In the genomic region with DNA sequence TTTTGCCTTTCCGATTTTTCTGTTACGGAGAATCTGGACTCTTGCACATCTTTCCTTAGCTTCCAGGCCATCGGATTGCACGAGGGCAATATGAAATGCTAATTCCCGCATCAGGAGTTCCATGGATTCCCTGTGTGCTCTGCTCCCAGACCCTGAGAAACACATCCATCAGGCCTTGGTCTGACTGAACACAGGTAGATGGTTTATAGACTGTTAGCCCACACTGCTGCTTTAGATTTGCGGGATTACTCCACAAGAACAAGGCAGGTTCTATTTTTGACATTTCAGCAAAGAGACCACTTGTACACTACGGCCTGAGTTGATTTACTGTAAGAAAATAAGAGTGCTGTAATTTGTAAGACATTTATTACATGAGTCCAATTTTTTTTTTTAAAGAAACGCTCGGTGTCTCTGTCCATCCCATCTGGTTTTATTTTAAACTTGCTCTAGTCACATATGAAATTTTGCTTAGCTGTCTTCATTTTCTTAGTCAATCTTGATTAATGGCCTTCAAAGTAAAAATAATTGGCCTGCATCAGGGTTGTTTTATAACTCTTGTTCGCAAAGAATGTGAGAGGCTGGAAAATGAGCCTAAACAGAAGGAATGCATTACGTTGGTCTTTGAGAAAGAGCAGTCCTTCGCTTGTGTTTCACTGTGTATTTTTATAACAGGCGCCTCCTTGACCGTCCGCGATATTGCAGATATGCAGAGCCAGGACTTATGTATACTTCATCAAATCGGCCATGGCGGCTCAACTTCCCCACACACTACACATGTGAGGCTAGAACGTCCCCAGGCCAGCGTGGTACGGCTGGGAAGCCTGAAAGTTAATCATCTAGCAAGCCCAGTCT, we compare ENCODE assay signal across 10 mouse cellular contexts.
A peak's percentile ranks its signal among the peaks of the same experiment; 100 is the strongest.
DNase-seq lines count a peak whose midpoint lies in the region; ATAC-seq lines count a peak whose summit lies in the region.
"Had no signal": no experiment of that assay in that cellular context is flagged by ENCODE, and none has a peak within 500 bp of the region (broad histone marks: within the 10 kb centered on the region; RNA-seq: fewer than 3 reads in every experiment).

No protein-coding gene starts in this region.

- H3K27ac ChIP-seq in heart, embryonic 15.5 days = peak overlapping the region; percentile 55
- peak overlapping the region; percentile 55 for H3K27ac ChIP-seq in limb, embryonic 15.5 days
- H3K27ac ChIP-seq in forebrain, embryonic 13.5 days = no peak overlapping the region

- H3K4me1 ChIP-seq in heart, embryonic 15.5 days (replicated peaks) = peaks cover 16% of the 10 kb centered on the region
- H3K4me1 ChIP-seq in limb, embryonic 15.5 days = peaks cover 12% of the 10 kb centered on the region
- H3K4me1 ChIP-seq in forebrain, embryonic 13.5 days = 0 out of 2 replicates have a peak, but pooled peaks cover 4% of the 10 kb centered on the region
- H3K4me1 ChIP-seq: megakaryocyte, embryonic 14.5 days had no signal

- 55% methylated on average over 21 of the region's 21 CpGs for WGBS in heart, embryonic 15.5 days
- 26% methylated on average over 21 of the region's 21 CpGs for WGBS in limb, embryonic 15.5 days
- WGBS in forebrain, embryonic 13.5 days = 90% methylated on average over 21 of the region's 21 CpGs

- H3K27me3 ChIP-seq in heart, embryonic 15.5 days = no peaks in the 10 kb centered on the region
- H3K27me3 ChIP-seq in limb, embryonic 15.5 days = no peaks in the 10 kb centered on the region
- H3K27me3 ChIP-seq in forebrain, embryonic 13.5 days = no peaks in the 10 kb centered on the region
- H3K27me3 ChIP-seq: megakaryocyte, embryonic 14.5 days had no signal

- no peaks in the 10 kb centered on the region for H3K36me3 ChIP-seq in heart, embryonic 15.5 days
- H3K36me3 ChIP-seq in limb, embryonic 15.5 days = no peaks in the 10 kb centered on the region
- no peaks in the 10 kb centered on the region for H3K36me3 ChIP-seq in forebrain, embryonic 13.5 days (ENCODE audit: poor library complexity, severe bottlenecking)

- DNase-seq in 3T3-L1 (ENCODE audit: low read depth, low spot score) (peak; percentile 40), adipocyte (ENCODE audit: low spot score) (peak; percentile 33)
- DNase-seq in urinary bladder, adult 2 months (ENCODE audit: low spot score) = no peak
- no peak for DNase-seq in adrenal gland, adult 18-20 months (ENCODE audit: low spot score in 2 of 2)
- DNase-seq: thymus, postnatal 4 days had no signal

- H3K9me3 ChIP-seq in heart, embryonic 15.5 days (replicated peaks) = no peaks in the 10 kb centered on the region
- H3K9me3 ChIP-seq in limb, embryonic 15.5 days = no peaks in the 10 kb centered on the region
- H3K9me3 ChIP-seq in forebrain, embryonic 13.5 days (replicated peaks) = no peaks in the 10 kb centered on the region
- H3K9me3 ChIP-seq: megakaryocyte, embryonic 14.5 days had no signal

- no peak overlapping the region for H3K4me2 ChIP-seq in heart, embryonic 15.5 days
- 0 out of 2 replicates have a peak overlapping the region, but pooled peaks have one; percentile 2 for H3K4me2 ChIP-seq in limb, embryonic 15.5 days
- H3K4me2 ChIP-seq in forebrain, embryonic 13.5 days = no peak overlapping the region

- ATAC-seq in heart, embryonic 15.5 days (replicated peaks; ENCODE audit: insufficient number of reproducible peaks, insufficient read depth, low FRiP score, low read depth) = no peak
- 0 out of 2 replicates have a peak, but pooled peaks have one; percentile 19 for ATAC-seq in limb, embryonic 15.5 days (ENCODE audit: insufficient number of reproducible peaks, low FRiP score, low TSS enrichment, low read depth)
- no peak for ATAC-seq in forebrain, embryonic 13.5 days
- ATAC-seq: forebrain, embryonic 16.5 days had no signal

- H3K4me3 ChIP-seq in heart, embryonic 15.5 days = no peak overlapping the region
- H3K4me3 ChIP-seq in limb, embryonic 15.5 days = no peak overlapping the region
- no peak overlapping the region for H3K4me3 ChIP-seq in forebrain, embryonic 13.5 days
- H3K4me3 ChIP-seq: megakaryocyte, embryonic 14.5 days had no signal

- no peak overlapping the region for H3K9ac ChIP-seq in heart, embryonic 15.5 days
- H3K9ac ChIP-seq in limb, embryonic 15.5 days = no peak overlapping the region
- no peak overlapping the region for H3K9ac ChIP-seq in forebrain, embryonic 13.5 days

Comparison
In these comparisons a context has a peak if more than half of its experiments do, and no peak if none do; other contexts are left out.
1. DNase-seq: peak in 3T3-L1 (single experiment) and adipocyte (single experiment); none in urinary bladder, adult 2 months (single experiment) and adrenal gland, adult 18-20 months (0 of 2).